Mouse (Mus musculus) megakaryocyte, embryonic 14.5 days (primary cell): Measurements from ENCODE around the gene Zcchc17. TPM values are rescaled to one million over a fixed set of nuclear protein-coding genes. Genes with fewer than 3 reads are reported as not detected.
A peak's percentile ranks its signal among the peaks of the same experiment; 100 is the strongest.

Experiments
- H3K27me3 ChIP-seq: replicated peaks from 2 replicates; pipeline ENCODE3; 2012; ENCODE audit warnings: inconsistent platforms
- H3K36me3 ChIP-seq: replicated peaks from 2 replicates; pipeline ENCODE3; 2012; ENCODE audit warnings: low read length, inconsistent platforms, mixed read lengths
- H3K4me1 ChIP-seq: 2 replicates; pipeline ENCODE4 v1.6.1; 2012; ENCODE audit warnings: inconsistent platforms
- H3K4me3 ChIP-seq: replicated peaks from 2 replicates; pipeline ENCODE3; 2012; ENCODE audit warnings: moderate library complexity, mild to moderate bottlenecking, inconsistent platforms
- H3K9me3 ChIP-seq: 2 replicates; pipeline ENCODE4 v1.6.1; 2012; ENCODE audit warnings: inconsistent platforms
- FLI1 ChIP-seq: IDR thresholded peaks from 2 replicates; pipeline ENCODE4 v1.6.1; 2012; ENCODE audit warnings: low read length, inconsistent platforms, mixed read lengths
- GATA1 ChIP-seq: IDR thresholded peaks from 3 replicates; pipeline ENCODE4 v1.6.1; 2012; ENCODE audit warnings: mixed read lengths, low read length, inconsistent platforms, borderline replicate concordance
- polyA plus RNA-seq: library from polyadenylated mRNA; stranded (reverse); fragments of >175 nt; gene quantifications from 2 replicates; pipeline ENCODE4 v1.2.3, GENCODE M21; 2012; ENCODE audit warnings: low replicate concordance; ENCODE audit not compliant: insufficient read depth

Gene Zcchc17
- polyA plus RNA-seq: 26.7 and 32.2 TPM in 2 replicates

- TF ChIP-seq FLI1 (0 out of 2 replicates have a peak, but pooled peaks have one; percentile 24), GATA1 (no peak)
- Histone ChIP-seq H3K36me3 (peaks cover 50% of the 10 kb centered on the region), H3K4me1 (peaks cover 36% of the 10 kb centered on the region), H3K9me3 (no peaks in the 10 kb centered on the region), H3K27me3 (no peaks in the 10 kb centered on the region), H3K4me3 (peak within 1 kb of the TSS; percentile 99)
Measured at GRCm38 (mm10) chr4:130359486-130360237, at the start of gene Zcchc17, which contains the start of gene Snrnp40. Gene Zcchc17 (minus strand): TSS chr4:130359943. Gene Snrnp40 (plus strand): TSS chr4:130360132.

GRCm38 (mm10) chr4:130391265-130391664 lies 31.5 kb upstream of the Zcchc17 start:
- Histone ChIP-seq H3K36me3 (peaks cover 52% of the 10 kb centered on the region), H3K4me3 (no peak overlapping the region), H3K4me1 (no peaks in the 10 kb centered on the region), H3K9me3 (no peaks in the 10 kb centered on the region), H3K27me3 (no peaks in the 10 kb centered on the region)
- TF ChIP-seq GATA1 (no peak), FLI1 (no peak)

GRCm38 (mm10) chr4:130389927-130390326 lies 30.2 kb upstream of the Zcchc17 start:
- Histone ChIP-seq H3K4me3 (no peak overlapping the region), H3K4me1 (no peaks in the 10 kb centered on the region), H3K9me3 (no peaks in the 10 kb centered on the region), H3K36me3 (peaks cover 65% of the 10 kb centered on the region), H3K27me3 (no peaks in the 10 kb centered on the region)
- TF ChIP-seq FLI1: no peak
- TF ChIP-seq GATA1: no peak

- H3K27me3 ChIP-seq: no peaks in the 10 kb centered on the region
- no peak for TF ChIP-seq GATA1
- no peak for TF ChIP-seq FLI1
- H3K4me3 ChIP-seq: no peak overlapping the region
- no peaks in the 10 kb centered on the region for H3K4me1 ChIP-seq
- no peaks in the 10 kb centered on the region for H3K9me3 ChIP-seq
- peaks cover 69% of the 10 kb centered on the region for H3K36me3 ChIP-seq
Measured at GRCm38 (mm10) chr4:130389496-130389895, 29.8 kb upstream of the Zcchc17 start.

- Histone ChIP-seq H3K9me3 (no peaks in the 10 kb centered on the region), H3K4me3 (no peak overlapping the region), H3K27me3 (no peaks in the 10 kb centered on the region), H3K4me1 (no peaks in the 10 kb centered on the region), H3K36me3 (peaks cover 91% of the 10 kb centered on the region)
- TF ChIP-seq GATA1 (no peak), FLI1 (no peak)
Measured at GRCm38 (mm10) chr4:130387256-130387655, 27.5 kb upstream of the Zcchc17 start.

- Histone ChIP-seq H3K9me3 (0 out of 2 replicates have a peak, but pooled peaks cover 3% of the 10 kb centered on the region), H3K27me3 (no peaks in the 10 kb centered on the region), H3K4me3 (no peak overlapping the region), H3K4me1 (peaks cover 5% of the 10 kb centered on the region; the same call in 1 of the 2 replicates), H3K36me3 (peaks cover 100% of the 10 kb centered on the region)
- no peak for TF ChIP-seq FLI1
- no peak for TF ChIP-seq GATA1
Measured at GRCm38 (mm10) chr4:130380418-130380817, 20.7 kb upstream of the Zcchc17 start.

GRCm38 (mm10) chr4:130379181-130379580 lies 19.4 kb upstream of the Zcchc17 start:
- Histone ChIP-seq H3K36me3 (peaks cover 100% of the 10 kb centered on the region), H3K4me1 (peaks cover 5% of the 10 kb centered on the region; the same call in 1 of the 2 replicates), H3K9me3 (0 out of 2 replicates have a peak, but pooled peaks cover 3% of the 10 kb centered on the region), H3K27me3 (no peaks in the 10 kb centered on the region), H3K4me3 (no peak overlapping the region)
- TF ChIP-seq FLI1 (no peak), GATA1 (no peak)

GRCm38 (mm10) chr4:130377500-130377899 lies 17.8 kb upstream of the Zcchc17 start:
- peaks cover 100% of the 10 kb centered on the region for H3K36me3 ChIP-seq
- no peak overlapping the region for H3K4me3 ChIP-seq
- no peaks in the 10 kb centered on the region for H3K27me3 ChIP-seq
- 0 out of 2 replicates have a peak, but pooled peaks cover 3% of the 10 kb centered on the region for H3K9me3 ChIP-seq
- peaks cover 5% of the 10 kb centered on the region; the same call in 1 of the 2 replicates for H3K4me1 ChIP-seq
- TF ChIP-seq GATA1 (no peak), FLI1 (no peak)

- Histone ChIP-seq H3K36me3 (peaks cover 95% of the 10 kb centered on the region), H3K4me3 (no peak overlapping the region), H3K27me3 (no peaks in the 10 kb centered on the region), H3K4me1 (peaks cover 5% of the 10 kb centered on the region; the same call in 1 of the 2 replicates), H3K9me3 (0 out of 2 replicates have a peak, but pooled peaks cover 3% of the 10 kb centered on the region)
- TF ChIP-seq GATA1 (no peak), FLI1 (no peak)
Measured at GRCm38 (mm10) chr4:130376675-130377074, 16.9 kb upstream of the Zcchc17 start.

- TF ChIP-seq GATA1: no peak
- no peak for TF ChIP-seq FLI1
- no peaks in the 10 kb centered on the region for H3K9me3 ChIP-seq
- peak overlapping the region; percentile 99 for H3K4me3 ChIP-seq
- H3K27me3 ChIP-seq: no peaks in the 10 kb centered on the region
- H3K4me1 ChIP-seq: peaks cover 36% of the 10 kb centered on the region
- H3K36me3 ChIP-seq: peaks cover 50% of the 10 kb centered on the region
Measured at GRCm38 (mm10) chr4:130360238-130360590, 471 bp upstream of the Zcchc17 start.

GRCm38 (mm10) chr4:130357946-130358345 lies 1.8 kb downstream of the Zcchc17 start:
- H3K9me3 ChIP-seq: no peaks in the 10 kb centered on the region
- TF ChIP-seq FLI1 (no peak), GATA1 (no peak)
- peaks cover 52% of the 10 kb centered on the region for H3K36me3 ChIP-seq

More at GRCm38 (mm10) chr4:130357946-130358345, 1.8 kb downstream of the Zcchc17 start:
- H3K27me3 ChIP-seq: no peaks in the 10 kb centered on the region
- H3K4me3 ChIP-seq: no peak overlapping the region
- H3K4me1 ChIP-seq: peaks cover 41% of the 10 kb centered on the region
